Mouse (Mus musculus) bone marrow, adult 2 months (tissue): ENCODE results near the gene Pecam1.

Source experiments
- CTCF ChIP-seq: fragments of 200-500 bp; IDR thresholded peaks from 2 replicates; pipeline ENCODE4 v1.5.1; 2011; ENCODE audit warnings: low read length, control low read depth; ENCODE audit not compliant: control insufficient read depth, insufficient read depth
- POLR2A ChIP-seq: fragments of 200-500 bp; IDR thresholded peaks from 2 replicates; pipeline ENCODE4 v1.6.1; 2011; ENCODE audit warnings: low read depth, mild to moderate bottlenecking, control low read depth, low read length, borderline replicate concordance; ENCODE audit not compliant: control insufficient read depth

DNA sequence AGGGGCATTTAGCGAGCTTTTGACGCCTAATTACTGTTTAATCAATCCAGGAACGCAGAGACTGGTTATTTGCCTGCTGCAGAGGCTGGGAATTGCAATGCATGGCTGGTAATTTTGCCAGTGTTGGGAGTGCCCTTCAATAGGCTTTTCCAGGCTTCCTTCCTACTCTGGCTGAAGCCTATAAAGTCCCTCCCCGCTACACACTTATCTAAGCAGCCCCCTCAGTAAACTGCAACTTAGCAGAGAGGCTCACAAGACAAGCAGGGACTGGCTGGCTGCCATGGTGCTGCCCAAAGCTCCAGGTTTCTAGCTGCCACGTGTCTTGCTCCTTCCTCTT is 111.1 kb downstream of the Pecam1 start:
- TF ChIP-seq CTCF (no peak), POLR2A (no peak)
